Mouse (Mus musculus) heart, postnatal 36 days (tissue): ENCODE data around the gene Ambra1. TPM values are rescaled to one million over a fixed set of nuclear protein-coding genes. Genes with fewer than 3 reads are reported as not detected.
A peak's percentile ranks its signal among the peaks of the same experiment; 100 is the strongest.

Source experiments
- DNase-seq, 2 experiments: peaks; one replicate each; pipeline ENCODE4 v3.0.0; 2021 to 2022
- intact Hi-C: fragments of 180-260 bp; cut with DNase I; formaldehyde crosslinking; loops from one replicate; pipeline ENCODE4 v1.15.1; 2025
- total RNA-seq, 2 experiments: library from RNA; stranded (reverse); gene quantifications; 2 replicates each; pipeline ENCODE4 v1.2.3; 2021

Gene Ambra1
- total RNA-seq, 2 experiments from 2014 or later, result 14.2 to 18.0 TPM

DNA sequence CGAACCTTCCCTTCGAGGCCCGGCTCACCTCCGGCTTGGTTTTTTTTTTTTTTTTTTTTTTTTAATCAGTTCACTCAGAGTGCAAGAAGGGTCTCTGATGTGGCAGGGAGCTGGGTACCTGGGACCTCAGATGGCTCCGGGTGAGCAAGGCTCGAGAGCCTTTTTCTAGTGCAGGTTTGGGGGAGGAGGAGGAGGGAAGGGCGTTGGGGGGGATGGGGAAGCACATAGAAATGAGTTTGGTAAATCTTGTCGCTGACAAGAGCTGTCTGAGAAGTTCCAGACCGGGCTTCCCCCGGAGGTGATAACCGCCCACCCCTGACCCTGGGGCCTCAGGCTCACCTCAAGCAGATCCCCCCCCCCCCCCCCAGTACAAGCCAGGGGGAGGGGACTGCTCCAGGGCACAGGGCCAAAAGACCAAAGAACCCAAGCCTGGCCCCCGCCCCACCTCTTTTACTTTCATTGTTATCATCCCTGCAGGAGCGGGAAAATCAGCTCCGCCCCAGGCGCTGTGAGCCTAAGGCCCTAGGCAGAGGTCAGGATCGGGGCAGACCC lies 202.3 kb downstream of the Ambra1 start, which contains the start of gene Mdk:
Mdk (minus strand) TSS at position 138 of the 552 bp plus-strand sequence.
- DNase-seq, result no peak
- intact Hi-C loops, result no loop called here

GRCm38 (mm10) chr2:91932737-91933350 lies 202.9 kb downstream of the Ambra1 start:
- intact Hi-C loops, result no loop called here
- DNase-seq, result no peak

GRCm38 (mm10) chr2:91933471-91933870 lies 203.5 kb downstream of the Ambra1 start:
- intact Hi-C loops, result no loop called here
- no peak for DNase-seq

DNA sequence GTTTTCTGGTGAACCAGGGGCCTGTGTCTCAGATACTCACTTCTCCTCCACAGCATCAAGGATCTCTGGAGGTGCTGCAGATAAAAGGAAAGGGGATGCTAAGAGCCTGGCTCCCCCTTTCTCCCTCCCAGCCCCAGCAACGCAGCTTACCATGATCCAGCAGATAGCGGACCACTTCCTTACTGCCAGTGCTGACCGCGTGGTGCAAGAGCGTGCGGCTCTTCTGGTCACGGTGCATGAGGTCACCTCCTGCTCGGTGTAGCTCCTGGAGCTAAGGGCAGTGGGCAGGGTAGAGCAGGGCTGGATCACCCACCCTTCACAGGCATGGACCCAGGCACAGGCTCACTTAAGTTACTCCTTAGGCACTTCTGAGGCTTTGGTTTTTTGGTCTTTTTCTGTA lies 204.1 kb downstream of the Ambra1 start:
- intact Hi-C loops, result no loop called here

DNA sequence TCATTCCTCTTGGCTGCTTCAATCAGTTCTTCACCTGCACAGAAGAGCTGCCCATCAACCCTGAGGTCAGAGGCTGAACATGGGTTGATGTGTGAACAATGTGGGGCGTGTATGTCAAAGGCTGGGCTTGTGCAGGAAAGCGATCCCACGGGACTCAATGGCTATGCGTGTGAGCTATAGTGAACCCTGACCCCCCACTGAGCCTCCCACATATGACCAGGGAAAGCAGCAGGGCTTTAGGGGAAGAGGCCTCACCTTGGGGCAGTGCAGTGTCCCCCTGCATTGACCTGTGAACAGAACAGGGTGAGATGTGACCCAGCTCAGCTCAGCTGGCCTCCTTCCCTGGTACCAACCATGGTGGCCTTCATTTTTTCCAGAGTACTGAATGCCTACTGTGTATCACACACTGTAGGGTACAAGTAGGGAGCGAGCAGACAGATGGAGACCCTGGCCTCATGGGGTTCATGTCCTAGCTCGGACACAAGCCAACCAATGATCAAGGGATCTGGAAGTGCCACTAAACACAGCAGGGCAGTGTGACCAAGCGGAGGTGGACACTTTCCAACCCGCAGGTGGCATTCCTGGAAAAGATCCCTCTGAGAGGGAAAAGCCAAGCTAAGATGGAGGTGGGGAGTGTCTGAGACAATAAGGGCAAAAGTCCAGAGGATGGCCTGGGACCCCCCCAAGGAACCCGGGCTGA lies 205.0 kb downstream of the Ambra1 start:
- intact Hi-C loops, result no loop called here
- DNase-seq, result no peak

More for the DNA sequence above, 204.1 kb downstream of the Ambra1 start:
- DNase-seq, result no peak

GRCm38 (mm10) chr2:91936154-91936553 lies 206.2 kb downstream of the Ambra1 start:
- no peak for DNase-seq
- intact Hi-C loops, result no loop called here

GRCm38 (mm10) chr2:91939303-91939935 lies 209.5 kb downstream of the Ambra1 start:
- DNase-seq, result no peak
- intact Hi-C loops, result no loop called here

GRCm38 (mm10) chr2:91942356-91942755 lies 212.4 kb downstream of the Ambra1 start:
- no peak for DNase-seq
- intact Hi-C loops, result loop anchor here (5.0 kb wide), 1 partner anchor 115 kb away; no protein-coding TSS in a partner anchor

- intact Hi-C loops, result loop anchor here (1.0 to 5.0 kb wide), 4 partner anchors 15 to 113 kb away; no protein-coding TSS in a partner anchor
- DNase-seq, result peak; percentile 82 to 83
These were observed 214.4 kb downstream of the Ambra1 start for GRCm38 (mm10) chr2:91944170-91944950.

DNA sequence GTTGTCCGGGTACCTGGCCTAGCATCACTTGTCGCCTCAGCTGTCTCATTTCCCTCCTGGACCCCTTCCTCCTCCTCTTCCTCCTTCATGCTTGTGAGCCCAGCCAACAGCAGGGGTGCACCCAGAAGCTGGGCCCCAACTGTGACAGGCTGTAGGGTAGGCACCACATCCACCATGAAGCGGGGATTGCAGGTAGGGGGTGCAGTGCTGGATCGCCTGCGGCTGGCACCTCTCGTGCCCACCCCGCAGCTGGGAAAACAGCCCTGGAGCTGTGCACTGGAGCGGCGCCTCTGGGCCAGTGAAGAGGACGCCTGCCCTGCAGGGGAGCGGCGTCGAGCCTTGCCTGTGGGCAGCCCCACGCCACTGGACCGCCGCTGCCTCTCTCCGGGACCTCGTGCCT lies 215.5 kb downstream of the Ambra1 start, which contains the start of gene Gm9821:
Gm9821 (plus strand) TSS at position 221 of the 400 bp plus-strand sequence.
- intact Hi-C loops, result no loop called here
- DNase-seq, result no peak

- DNase-seq, result peak; percentile 57 to 63
- intact Hi-C loops, result no loop called here
These were observed 216.9 kb downstream of the Ambra1 start for GRCm38 (mm10) chr2:91946836-91947235.

DNA sequence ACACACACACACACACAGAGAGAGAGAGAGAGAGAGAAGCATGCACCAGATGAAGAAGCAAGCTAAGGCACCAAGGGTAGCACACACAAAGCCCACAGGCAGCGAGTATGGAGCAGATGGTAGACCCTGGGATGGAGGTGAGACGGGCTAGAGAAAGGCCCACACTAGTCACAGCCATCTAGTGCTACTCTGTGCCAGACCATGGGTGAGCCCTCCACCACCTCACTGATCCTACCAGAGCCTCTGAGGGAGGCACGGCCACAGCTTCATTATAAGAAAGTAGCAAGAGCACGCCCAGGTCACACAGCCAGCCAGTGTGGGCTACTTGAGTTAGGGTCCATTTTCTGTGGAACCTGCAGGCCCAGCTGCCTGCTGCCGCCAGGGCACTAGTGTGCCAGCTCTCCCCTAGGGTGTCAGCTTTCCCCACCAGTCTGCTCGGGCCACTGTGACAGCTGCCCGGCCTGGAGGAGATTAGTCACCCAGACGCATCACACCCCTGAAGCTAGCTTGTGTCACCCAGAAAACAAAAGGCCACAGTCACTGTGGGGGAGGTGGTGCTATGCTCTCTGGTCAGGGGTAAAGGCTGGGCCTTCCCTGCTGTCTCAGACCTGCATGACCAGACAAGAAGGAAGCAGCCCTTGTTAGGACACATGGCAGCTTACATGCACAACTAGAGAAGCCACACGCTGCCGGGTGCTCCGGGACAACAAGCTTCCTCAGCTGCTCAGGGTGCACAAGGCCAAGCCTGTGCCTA lies 217.6 kb downstream of the Ambra1 start:
- intact Hi-C loops, result loop anchor here (1.0 kb wide), 1 partner anchor 14 kb away; no protein-coding TSS in a partner anchor
- peak in 1 of 2 experiments; percentile 47 for DNase-seq

- DNase-seq, result no peak
- intact Hi-C loops, result loop anchor here (1.0 kb wide), 1 partner anchor 13 kb away; no protein-coding TSS in a partner anchor
These were observed 218.2 kb downstream of the Ambra1 start for GRCm38 (mm10) chr2:91948151-91948509.

DNA sequence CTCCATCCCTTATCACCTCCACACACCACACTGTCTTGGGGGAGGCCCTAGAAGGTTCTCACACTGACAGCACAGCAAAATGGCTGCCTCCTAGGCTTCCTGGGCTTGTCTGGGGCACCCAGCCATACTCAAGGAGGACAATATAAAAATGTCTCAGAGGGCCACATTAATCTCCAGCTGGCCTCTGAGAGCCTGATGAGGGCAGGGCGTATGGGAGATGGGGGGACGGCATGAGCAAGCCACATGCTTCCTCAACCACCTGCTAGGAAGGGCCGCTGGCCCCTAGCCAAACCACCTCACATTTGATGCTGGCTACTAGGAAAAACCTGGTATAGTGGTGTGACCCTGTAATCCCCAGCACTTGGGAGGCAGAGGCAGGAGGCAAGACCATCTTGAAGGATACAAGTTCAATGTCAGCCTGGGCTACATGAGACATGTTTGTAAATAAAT lies 218.9 kb downstream of the Ambra1 start:
- intact Hi-C loops, result loop anchor here (1.0 kb wide), 1 partner anchor 12 kb away; no protein-coding TSS in a partner anchor
- DNase-seq, result no peak

- intact Hi-C loops, result no loop called here
- DNase-seq, result peak; percentile 55 to 67
These were observed 219.7 kb downstream of the Ambra1 start for GRCm38 (mm10) chr2:91949411-91950274.

- peak; percentile 43 to 58 for DNase-seq
- intact Hi-C loops, result no loop called here
These were observed 220.5 kb downstream of the Ambra1 start for GRCm38 (mm10) chr2:91950275-91951085.

- DNase-seq, result peak; percentile 74 to 78
- intact Hi-C loops, result no loop called here
These were observed 223.9 kb downstream of the Ambra1 start for GRCm38 (mm10) chr2:91953825-91954224.
